Mouse (Mus musculus): Measurements from ENCODE around the gene Cox7a1.
"Not testable (repeated sequence)": the region's sequence is repeated elsewhere in the genome, so short reads cannot be mapped to it uniquely, and the experiment has no call there.

Cox7a1 gene

DNA sequence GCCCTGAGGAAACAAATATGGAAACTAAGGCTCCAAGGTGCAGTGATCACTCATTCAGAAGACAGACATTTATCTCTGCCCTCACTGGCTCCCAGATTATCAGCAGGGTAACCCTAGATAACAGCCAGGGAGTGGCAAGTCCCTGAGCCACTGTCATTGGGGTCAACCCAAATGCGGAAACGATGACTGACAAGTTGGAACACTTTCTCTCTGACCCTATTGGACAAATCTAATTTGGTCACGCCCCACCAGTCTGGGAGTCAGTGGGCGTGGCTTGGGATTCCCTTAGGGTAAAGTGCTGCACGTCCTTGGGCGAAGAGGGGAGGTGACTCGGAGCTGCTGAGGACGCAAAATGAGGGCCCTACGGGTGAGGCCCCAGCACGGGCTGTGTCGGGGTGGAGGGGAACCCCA, at the start of gene Cox7a1:
Gene Cox7a1 (plus strand): TSS at position 266 of the 411 bp plus-strand sequence.
- DNase-seq (ENCODE audit: low read depth, low spot score) = peak; percentile 55

GRCm38 (mm10) chr7:30136826-30137225, 47.1 kb upstream of the Cox7a1 start:
- DNase-seq (ENCODE audit: low read depth, low spot score) = no peak

- no peak for DNase-seq (ENCODE audit: low read depth, low spot score)
These were observed 40.8 kb upstream of the Cox7a1 start for GRCm38 (mm10) chr7:30143170-30143554.

- DNase-seq (ENCODE audit: low read depth, low spot score) = peak; percentile 82
These were observed 40.3 kb upstream of the Cox7a1 start for GRCm38 (mm10) chr7:30143555-30144209.

DNA sequence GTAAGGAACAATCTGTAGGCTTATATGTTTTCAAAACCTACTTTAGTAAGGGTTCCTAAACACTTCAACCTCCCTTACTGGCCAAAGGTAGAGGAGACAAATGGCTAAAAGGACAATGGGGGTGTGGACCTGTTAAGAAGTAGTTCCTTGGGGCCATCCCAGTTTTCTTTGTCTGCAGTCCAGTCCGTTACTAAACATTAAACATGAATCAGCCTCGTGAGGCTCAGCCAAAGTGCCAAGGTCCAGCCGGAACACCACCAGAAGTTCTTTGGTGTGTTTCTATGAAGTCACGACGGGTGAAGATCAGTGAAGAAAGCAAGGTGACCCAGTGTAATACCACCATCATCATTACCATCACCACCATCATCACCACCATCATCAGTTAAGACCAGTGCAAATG, 36.9 kb upstream of the Cox7a1 start:
- DNase-seq (ENCODE audit: low read depth, low spot score) = no peak

DNA sequence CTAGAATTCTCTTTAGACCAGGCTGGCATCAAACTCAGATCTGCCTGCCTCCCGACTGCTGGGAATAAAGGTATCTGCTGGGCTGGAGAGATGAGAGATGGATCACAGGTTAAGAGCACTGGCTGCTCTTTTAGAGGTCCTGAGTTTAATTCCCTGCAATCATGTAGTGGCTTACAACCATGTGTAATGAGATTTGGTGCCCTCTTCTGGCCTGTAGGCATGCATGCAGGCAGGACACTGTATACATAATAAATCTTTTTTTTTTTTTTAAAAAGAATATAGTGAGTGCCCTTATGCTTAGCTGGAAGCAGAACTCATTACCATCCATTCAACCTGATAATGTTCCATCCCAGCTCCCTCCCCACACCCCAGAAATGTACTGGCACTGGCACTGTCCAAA, 29.9 kb upstream of the Cox7a1 start:
- no peak for DNase-seq (ENCODE audit: low read depth, low spot score)

- no peak for DNase-seq (ENCODE audit: low read depth, low spot score)
These were observed 28.4 kb upstream of the Cox7a1 start for GRCm38 (mm10) chr7:30155507-30155906.

GRCm38 (mm10) chr7:30163113-30163512, 20.8 kb upstream of the Cox7a1 start:
- no peak for DNase-seq (ENCODE audit: low read depth, low spot score)

- DNase-seq (ENCODE audit: low read depth, low spot score) = no peak
These were observed 19.2 kb upstream of the Cox7a1 start for GRCm38 (mm10) chr7:30164745-30165144.

DNA sequence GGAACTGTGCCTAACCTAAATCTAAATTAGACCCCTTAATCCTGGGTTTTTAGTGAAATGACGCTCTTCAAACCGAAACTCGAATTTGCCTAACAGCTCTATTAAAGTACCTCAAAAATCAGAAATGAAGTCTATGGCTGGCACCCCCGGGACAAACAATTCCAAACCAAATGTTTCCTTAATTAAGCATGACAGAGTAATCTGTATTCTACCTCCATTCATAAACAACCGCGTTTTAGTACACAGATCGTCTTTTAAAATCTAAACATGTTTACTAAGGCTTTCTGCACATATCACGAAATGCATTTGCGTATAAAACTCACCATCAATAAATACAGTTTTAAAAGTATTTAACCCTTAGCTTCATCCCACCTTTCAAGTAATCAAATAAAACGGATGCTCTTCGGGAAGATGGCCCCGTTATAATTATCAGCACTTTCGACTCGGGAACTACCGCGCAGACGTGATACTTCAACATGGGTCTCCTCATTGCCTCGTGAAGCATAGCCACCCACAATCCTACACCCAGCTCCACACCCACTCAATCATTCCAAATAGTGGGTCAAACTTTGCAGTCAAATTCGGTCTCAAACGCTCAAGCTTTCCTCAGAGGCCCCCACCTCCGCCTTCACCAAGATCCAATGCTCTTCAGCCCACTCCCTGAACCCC, 14.9 kb upstream of the Cox7a1 start:
- DNase-seq (ENCODE audit: low read depth, low spot score) = no peak

GRCm38 (mm10) chr7:30169583-30170282, 14.2 kb upstream of the Cox7a1 start, which contains the start of gene Zfp146:
Gene Zfp146 (minus strand): TSS chr7:30169750.
- peak; percentile 91 for DNase-seq (ENCODE audit: low read depth, low spot score)

GRCm38 (mm10) chr7:30170283-30170951, 13.5 kb upstream of the Cox7a1 start:
- no peak for DNase-seq (ENCODE audit: low read depth, low spot score)

DNA sequence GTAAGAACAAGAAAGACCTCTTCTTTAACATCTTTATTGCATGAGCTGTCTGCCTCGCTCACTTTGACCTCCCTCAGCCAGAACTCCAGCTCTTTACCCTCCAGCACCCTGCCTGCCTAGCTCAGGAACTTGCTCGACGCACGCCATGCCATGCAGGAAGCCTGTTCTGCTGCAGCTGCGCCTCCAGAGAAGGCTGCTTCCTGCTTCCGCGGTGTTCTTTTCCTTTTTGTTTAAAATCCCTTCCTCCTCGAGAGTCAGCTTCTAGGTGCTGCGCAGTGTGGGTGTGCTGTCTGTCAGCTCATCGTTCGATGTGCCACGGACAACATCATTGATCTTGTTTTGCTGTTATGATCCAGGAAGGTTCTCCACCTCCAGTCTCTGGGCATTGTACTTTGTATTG, 7.5 kb upstream of the Cox7a1 start:
- no peak for DNase-seq (ENCODE audit: low read depth, low spot score)

DNA sequence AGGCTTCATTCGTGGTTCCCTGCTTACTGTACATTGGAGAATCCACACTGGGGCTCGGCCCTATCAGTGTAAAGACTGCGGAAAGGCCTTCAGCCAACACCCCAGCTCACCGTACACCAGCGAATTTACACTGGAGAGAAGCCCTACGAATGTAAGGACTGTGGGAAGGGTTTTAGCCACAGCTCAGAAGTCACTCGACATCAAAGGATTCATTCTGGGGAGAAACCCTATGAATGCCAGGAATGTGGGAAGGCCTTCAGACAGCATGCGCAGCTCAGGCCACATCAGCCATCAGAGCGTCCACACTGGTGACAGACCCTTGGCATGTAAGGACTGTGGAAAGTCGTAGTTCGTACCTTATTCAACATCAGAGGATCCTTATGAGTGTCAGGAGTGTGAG, 5.7 kb upstream of the Cox7a1 start:
- DNase-seq (ENCODE audit: low read depth, low spot score) = no peak

- DNase-seq (ENCODE audit: low read depth, low spot score) = peak; percentile 74
These were observed 2.6 kb upstream of the Cox7a1 start for GRCm38 (mm10) chr7:30181308-30181707.

GRCm38 (mm10) chr7:30181929-30182328, 2.0 kb upstream of the Cox7a1 start:
- not testable (repeated sequence) for DNase-seq (ENCODE audit: low read depth, low spot score)

DNA sequence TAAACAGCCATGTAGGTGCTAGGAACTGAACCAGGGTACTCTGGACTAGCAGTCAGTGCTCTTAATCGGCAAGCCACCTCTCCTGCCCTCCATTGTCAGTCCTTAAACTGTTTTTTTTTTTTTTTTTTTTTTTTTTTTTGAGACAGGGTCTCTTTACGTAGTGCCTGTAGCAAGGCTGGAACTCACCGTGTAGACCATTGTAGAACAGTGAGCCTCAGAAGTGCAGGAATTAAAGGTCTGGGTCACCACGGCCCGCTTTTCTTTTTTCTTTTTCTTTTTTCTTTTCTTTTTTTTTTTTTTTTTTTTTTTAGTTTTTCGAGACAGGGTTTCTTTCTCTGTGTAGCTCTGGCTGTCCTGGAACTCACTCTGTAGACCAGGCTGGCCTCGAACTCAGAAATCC, 755 bp upstream of the Cox7a1 start:
- not testable (repeated sequence) for DNase-seq (ENCODE audit: low read depth, low spot score)

DNA sequence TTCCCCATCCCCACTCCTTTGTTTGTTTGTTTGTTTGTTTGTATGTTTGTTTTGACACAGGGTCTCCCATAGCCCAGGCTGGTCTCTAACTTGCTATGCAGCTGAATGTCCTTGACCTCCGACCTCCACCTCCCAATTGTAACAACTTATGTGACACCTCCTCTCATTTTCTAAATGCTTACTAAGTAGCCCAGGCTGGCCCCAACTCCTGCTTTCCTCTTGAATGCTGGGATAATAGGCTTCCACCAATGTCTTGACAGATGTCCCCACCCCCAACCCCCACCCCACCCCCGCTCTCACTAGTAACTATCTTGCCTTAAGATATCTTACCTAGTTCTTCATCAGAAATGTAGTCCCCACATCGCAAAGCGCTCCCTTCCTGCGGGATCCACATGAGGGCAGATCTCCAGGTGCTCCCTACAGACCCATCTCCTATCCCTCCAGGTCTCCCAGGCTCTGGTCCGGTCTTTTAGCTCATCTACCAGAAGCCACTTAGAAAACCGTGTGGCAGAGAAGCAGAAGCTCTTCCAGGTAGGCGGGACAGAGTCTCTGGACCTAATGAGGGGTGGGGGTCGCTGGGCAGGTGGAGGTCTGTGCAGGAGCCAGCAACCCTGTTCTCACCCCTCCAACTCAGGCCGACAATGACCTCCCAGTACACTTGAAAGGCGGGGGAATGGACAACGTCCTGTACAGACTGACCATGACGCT, 851 bp downstream of the Cox7a1 start:
- no peak for DNase-seq (ENCODE audit: low read depth, low spot score)

DNA sequence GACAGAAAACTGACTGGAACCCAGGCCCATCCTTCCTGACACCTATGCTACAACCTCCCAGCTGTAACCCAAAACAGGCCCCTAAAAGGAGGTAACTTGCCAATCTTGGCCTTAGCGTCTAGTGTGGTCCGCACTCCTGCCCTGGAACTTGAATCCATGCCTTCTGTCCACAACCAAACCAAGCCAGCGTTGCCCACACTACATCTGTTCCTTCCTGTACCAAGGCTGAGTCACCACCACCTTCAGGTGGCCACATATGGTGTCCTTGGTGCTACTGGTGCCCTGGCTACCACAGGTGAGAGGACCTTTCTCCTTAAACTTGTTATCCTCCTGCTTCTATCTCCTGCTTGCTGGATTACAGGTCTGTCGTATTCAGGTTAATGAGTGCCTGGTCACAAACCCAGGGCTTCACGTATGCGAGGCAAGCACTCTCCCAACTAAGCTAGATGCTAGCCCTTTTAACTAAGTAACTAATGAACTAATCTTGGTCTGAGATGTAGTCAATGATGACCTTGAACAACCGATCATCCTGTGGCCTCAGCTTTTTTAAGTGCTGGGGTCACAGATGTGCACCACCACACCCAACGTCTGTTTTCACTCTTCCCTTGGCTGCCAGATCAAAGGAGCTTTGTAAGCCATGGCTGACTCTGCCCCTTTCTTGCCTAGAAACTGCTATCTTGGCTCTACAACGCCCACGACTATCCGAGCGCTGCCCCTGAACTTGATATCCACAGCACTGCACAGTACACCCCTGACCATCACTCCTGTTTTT, 4.6 kb downstream of the Cox7a1 start:
- no peak for DNase-seq (ENCODE audit: low read depth, low spot score)

- no peak for DNase-seq (ENCODE audit: low read depth, low spot score)
These were observed 5.2 kb downstream of the Cox7a1 start for GRCm38 (mm10) chr7:30189116-30189491.

DNA sequence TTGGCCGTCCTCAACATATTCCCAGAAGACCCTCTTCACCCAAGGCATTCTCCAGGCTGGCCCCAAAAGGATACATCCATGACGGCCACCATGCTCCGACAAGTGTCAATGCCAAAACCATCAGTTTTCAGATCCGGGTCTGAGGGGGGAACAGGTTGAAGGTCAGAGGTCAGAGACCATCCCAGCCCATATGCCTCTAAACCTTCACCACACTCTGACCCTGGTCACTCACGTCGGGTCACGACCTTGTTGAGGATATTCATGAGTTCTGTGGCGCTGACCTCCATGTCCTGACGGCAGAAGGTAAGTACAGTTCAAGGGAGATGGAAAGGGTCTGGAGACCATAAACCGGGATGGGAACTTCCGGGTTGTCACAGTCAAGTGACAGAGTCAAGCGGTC, 8.1 kb downstream of the Cox7a1 start:
- DNase-seq (ENCODE audit: low read depth, low spot score) = no peak

Measured in retina, postnatal 7 days (tissue).